Mouse (Mus musculus): ENCODE measurements around the gene Gm16181. TPM values are rescaled to one million over a fixed set of nuclear protein-coding genes. Genes with fewer than 3 reads are reported as not detected.

The Gm16181 gene
- total and polyA plus RNA-seq, 2 experiments = 0.37 TPM; not detected in 1

DNA sequence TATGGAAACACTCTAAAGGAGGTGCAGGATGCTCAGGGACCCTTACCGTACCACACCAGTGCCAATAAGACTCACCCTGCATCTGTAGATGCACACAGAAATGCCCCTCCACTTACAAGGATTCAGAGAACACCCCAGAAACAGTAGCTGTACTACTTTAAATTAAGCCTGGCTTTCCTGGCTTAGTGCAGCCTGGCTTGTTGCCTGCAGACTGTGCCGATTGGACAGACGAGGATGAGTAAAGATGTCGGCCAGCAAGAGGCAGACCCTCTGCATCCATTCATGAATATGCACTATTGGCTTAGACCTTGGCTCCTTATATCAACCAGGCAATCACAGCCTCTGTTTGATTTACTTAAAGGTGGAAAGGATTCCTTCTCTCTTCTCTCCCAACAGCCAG is 39.0 kb downstream of the Gm16181 start:
- Histone ChIP-seq H3K36me3 (ENCODE audit: control insufficient read depth, insufficient read depth, low read length) (no peaks in the 10 kb centered on the region), H3K79me2 (ENCODE audit: control insufficient read depth, insufficient read depth, low read length) (peaks cover 5% of the 10 kb centered on the region; the same call in 1 of the 2 replicates), H3K9ac (ENCODE audit: low read depth, low read length) (no peak overlapping the region), H3K27me3 (ENCODE audit: control insufficient read depth, insufficient read depth, low read length) (no peaks in the 10 kb centered on the region), H3K4me1 (ENCODE audit: control insufficient read depth, insufficient read depth, low read length) (peaks cover 3% of the 10 kb centered on the region; the same call in 1 of the 2 replicates), H3K4me3 (ENCODE audit: insufficient read depth, low read depth, low read length) (no peak overlapping the region), H3K27ac (replicated peaks; ENCODE audit: insufficient read depth, low read depth, low read length) (no peak overlapping the region)
- no peak for TF ChIP-seq CTCF (IDR thresholded peaks at IDR 0.05; ENCODE audit: low read depth, low read length)
- no peak for DNase-seq (ENCODE audit: extremely low read depth, low read depth, low spot score)
- 85% methylated on average over 4 of the region's 4 CpGs for WGBS

DNA sequence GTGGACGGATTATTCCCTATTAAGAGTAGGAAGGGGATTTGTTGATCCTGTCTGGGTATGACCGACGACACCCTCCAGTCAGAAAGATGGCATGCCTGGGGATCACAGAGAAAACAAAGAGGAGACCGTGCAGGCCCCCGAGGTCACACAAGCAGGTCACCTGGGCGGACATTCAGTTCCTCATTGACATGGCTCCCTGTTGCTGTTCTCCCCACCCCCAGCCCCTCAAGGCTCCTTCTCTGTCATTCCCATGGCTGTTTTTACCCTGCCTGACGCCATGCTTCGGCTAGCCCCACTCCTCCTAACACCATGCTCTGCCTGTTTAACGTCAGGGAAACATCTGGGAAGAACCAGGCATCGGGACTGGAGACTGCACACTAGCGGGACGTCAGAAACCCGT is 41.0 kb downstream of the Gm16181 start:
- H3K27me3 ChIP-seq (ENCODE audit: control insufficient read depth, insufficient read depth, low read length) = no peaks in the 10 kb centered on the region
- no peak overlapping the region for H3K27ac ChIP-seq (replicated peaks; ENCODE audit: insufficient read depth, low read depth, low read length)
- peaks cover 5% of the 10 kb centered on the region for H3K4me1 ChIP-seq (ENCODE audit: control insufficient read depth, insufficient read depth, low read length)
- 91% methylated on average over 13 of the region's 13 CpGs for WGBS
- no peak overlapping the region for H3K4me3 ChIP-seq (ENCODE audit: insufficient read depth, low read depth, low read length)
- peaks cover 5% of the 10 kb centered on the region; the same call in 1 of the 2 replicates for H3K79me2 ChIP-seq (ENCODE audit: control insufficient read depth, insufficient read depth, low read length)
- H3K36me3 ChIP-seq (ENCODE audit: control insufficient read depth, insufficient read depth, low read length) = peaks cover 12% of the 10 kb centered on the region; the same call in 1 of the 2 replicates
- TF ChIP-seq POLR2A (IDR thresholded peaks at IDR 0.05; ENCODE audit: extremely low read depth, insufficient read depth, low read length) = no peak
- TF ChIP-seq CTCF (IDR thresholded peaks at IDR 0.05; ENCODE audit: low read depth, low read length) = no peak
- H3K9ac ChIP-seq (ENCODE audit: low read depth, low read length) = no peak overlapping the region
- no peak for DNase-seq (ENCODE audit: extremely low read depth, low read depth, low spot score)

DNA sequence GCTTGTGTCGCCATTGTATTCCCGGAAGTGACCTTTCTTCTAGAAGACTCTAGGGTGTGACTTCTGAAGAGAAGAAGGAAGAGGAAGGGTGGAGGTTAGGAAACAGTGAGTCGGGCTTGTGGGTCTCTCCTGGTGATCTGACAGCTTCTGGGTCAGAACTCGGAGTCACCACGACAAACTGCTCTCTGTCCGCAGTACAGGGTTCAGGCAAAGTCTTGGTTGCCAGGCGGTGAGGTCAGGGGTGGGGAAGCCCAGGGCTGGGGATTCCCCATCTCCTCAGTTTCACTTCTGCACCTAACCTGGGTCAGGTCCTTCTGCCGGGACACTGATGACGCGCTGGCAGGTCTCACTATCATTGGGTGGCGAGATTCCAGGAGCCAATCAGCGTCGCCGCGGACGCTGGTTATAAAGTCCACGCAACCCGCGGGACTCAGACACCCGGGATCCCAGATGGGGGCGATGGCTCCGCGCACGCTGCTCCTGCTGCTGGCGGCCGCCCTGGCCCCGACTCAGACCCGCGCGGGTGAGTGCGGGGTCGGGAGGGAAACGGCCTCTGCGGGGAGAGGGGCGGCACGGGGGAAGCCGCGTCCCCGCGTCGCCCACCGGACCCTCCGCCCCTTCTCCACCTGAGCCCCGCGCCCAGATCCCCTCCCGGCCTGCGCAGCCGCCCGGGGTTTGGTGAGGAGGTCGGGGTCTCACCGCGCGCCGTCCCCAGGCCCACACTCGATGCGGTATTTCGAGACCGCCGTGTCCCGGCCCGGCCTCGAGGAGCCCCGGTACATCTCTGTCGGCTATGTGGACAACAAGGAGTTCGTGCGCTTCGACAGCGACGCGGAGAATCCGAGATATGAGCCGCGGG is 42.3 kb downstream of the Gm16181 start, which contains the start of gene H2-D1:
Gene H2-D1 (plus strand): TSS at position 67 of the 859 bp plus-strand sequence.
- peak within 1 kb of the TSS; percentile 91 for H3K9ac ChIP-seq (ENCODE audit: low read depth, low read length)
- H3K27ac ChIP-seq (replicated peaks; ENCODE audit: insufficient read depth, low read depth, low read length) = peak within 1 kb of the TSS; percentile 79
- H3K4me3 ChIP-seq (ENCODE audit: insufficient read depth, low read depth, low read length) = peak within 1 kb of the TSS; percentile 82
- under 1% methylated on average over 67 of the region's 73 CpGs for WGBS
- H3K36me3 ChIP-seq (ENCODE audit: control insufficient read depth, insufficient read depth, low read length) = peaks cover 17% of the 10 kb centered on the region; the same call in 1 of the 2 replicates
- DNase-seq (ENCODE audit: extremely low read depth, low read depth, low spot score) = peak; percentile 88
- TF ChIP-seq POLR2A (IDR thresholded peaks at IDR 0.05; ENCODE audit: extremely low read depth, insufficient read depth, low read length) = peak; percentile 98
- TF ChIP-seq CTCF (IDR thresholded peaks at IDR 0.05; ENCODE audit: low read depth, low read length) = no peak
- H3K4me1 ChIP-seq (ENCODE audit: control insufficient read depth, insufficient read depth, low read length) = peaks cover 5% of the 10 kb centered on the region
- peaks cover 5% of the 10 kb centered on the region; the same call in 1 of the 2 replicates for H3K79me2 ChIP-seq (ENCODE audit: control insufficient read depth, insufficient read depth, low read length)
- H3K27me3 ChIP-seq (ENCODE audit: control insufficient read depth, insufficient read depth, low read length) = no peaks in the 10 kb centered on the region

DNA sequence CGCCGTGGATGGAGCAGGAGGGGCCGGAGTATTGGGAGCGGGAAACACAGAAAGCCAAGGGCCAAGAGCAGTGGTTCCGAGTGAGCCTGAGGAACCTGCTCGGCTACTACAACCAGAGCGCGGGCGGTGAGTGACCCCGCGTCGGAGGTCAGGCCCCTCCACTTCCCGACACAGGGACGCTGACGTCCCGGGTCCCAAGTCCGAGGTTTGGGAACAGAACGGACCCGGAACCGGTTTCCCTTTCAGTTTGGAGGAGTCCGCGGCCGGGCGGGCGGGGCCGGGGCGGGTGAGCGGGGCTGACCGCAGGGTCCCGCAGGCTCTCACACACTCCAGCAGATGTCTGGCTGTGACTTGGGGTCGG is 42.9 kb downstream of the Gm16181 start:
- Histone ChIP-seq H3K27ac (replicated peaks; ENCODE audit: insufficient read depth, low read depth, low read length) (peak overlapping the region; percentile 79), H3K4me3 (ENCODE audit: insufficient read depth, low read depth, low read length) (peak overlapping the region; percentile 82), H3K4me1 (ENCODE audit: control insufficient read depth, insufficient read depth, low read length) (peaks cover 5% of the 10 kb centered on the region), H3K27me3 (ENCODE audit: control insufficient read depth, insufficient read depth, low read length) (no peaks in the 10 kb centered on the region), H3K36me3 (ENCODE audit: control insufficient read depth, insufficient read depth, low read length) (peaks cover 17% of the 10 kb centered on the region; the same call in 1 of the 2 replicates), H3K9ac (ENCODE audit: low read depth, low read length) (peak overlapping the region; percentile 91), H3K79me2 (ENCODE audit: control insufficient read depth, insufficient read depth, low read length) (peaks cover 5% of the 10 kb centered on the region; the same call in 1 of the 2 replicates)
- TF ChIP-seq POLR2A (IDR thresholded peaks at IDR 0.05; ENCODE audit: extremely low read depth, insufficient read depth, low read length) (no peak), CTCF (IDR thresholded peaks at IDR 0.05; ENCODE audit: low read depth, low read length) (no peak)
- 2% methylated on average over 29 of the region's 31 CpGs for WGBS
- DNase-seq (ENCODE audit: extremely low read depth, low read depth, low spot score) = peak; percentile 75

DNA sequence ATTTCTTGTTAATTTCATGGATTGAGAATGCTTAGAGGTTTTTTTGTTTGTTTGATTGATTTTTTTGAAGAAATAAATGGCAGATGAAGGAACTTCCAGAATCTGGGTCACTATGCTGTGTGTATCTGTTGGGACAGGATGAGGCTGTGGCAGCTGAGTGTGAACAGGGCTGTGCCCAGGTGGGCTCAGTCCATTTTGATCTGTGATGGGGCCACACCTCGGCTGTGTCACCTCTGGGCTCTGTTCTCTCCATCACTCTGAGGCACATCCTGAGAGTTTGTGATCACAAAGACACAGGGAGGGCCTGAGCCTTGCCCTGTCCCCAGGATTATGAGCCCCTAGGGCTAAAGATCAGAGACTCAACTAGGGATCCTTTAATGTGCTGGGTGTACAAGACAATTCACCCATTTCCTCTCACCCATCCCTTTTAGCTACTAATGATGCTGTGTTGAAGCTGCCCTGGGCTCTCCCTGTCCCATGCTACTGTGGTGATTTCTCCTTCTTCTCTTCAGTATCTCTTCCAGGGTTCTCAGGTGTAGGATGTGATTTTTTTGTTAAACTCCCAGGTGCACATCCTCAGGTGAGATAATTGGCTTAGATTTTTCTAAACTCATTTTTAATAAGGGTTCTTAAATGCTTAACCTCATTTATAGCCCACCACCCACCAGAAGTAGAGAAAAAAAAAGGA is 46.9 kb downstream of the Gm16181 start:
- TF ChIP-seq POLR2A (IDR thresholded peaks at IDR 0.05; ENCODE audit: extremely low read depth, insufficient read depth, low read length) (no peak), CTCF (IDR thresholded peaks at IDR 0.05; ENCODE audit: low read depth, low read length) (no peak)
- Histone ChIP-seq H3K4me3 (ENCODE audit: insufficient read depth, low read depth, low read length) (no peak overlapping the region), H3K36me3 (ENCODE audit: control insufficient read depth, insufficient read depth, low read length) (peaks cover 17% of the 10 kb centered on the region; the same call in 1 of the 2 replicates), H3K79me2 (ENCODE audit: control insufficient read depth, insufficient read depth, low read length) (peaks cover 5% of the 10 kb centered on the region; the same call in 1 of the 2 replicates), H3K27me3 (ENCODE audit: control insufficient read depth, insufficient read depth, low read length) (no peaks in the 10 kb centered on the region), H3K4me1 (ENCODE audit: control insufficient read depth, insufficient read depth, low read length) (peaks cover 4% of the 10 kb centered on the region; the same call in 1 of the 2 replicates), H3K27ac (replicated peaks; ENCODE audit: insufficient read depth, low read depth, low read length) (no peak overlapping the region), H3K9ac (ENCODE audit: low read depth, low read length) (no peak overlapping the region)
- WGBS = 79% methylated on average over 1 of the region's 1 CpGs
- no peak for DNase-seq (ENCODE audit: extremely low read depth, low read depth, low spot score)
